Mouse (Mus musculus) spleen, adult 2 months (tissue): ENCODE measurements at regions not wholly inside any gene's neighbourhood (a gene's known extent, or its start where the extent isn't known, plus 50 kb on each side); places are given as distances from the start of the nearest gene placed in this dataset.

Experiments used
- DNase-seq, 2 experiments: peaks; one replicate each; pipeline versions ENCODE4 v3.0.0 to v3.0.0-alpha.2; 2012 to 2021; ENCODE audit warnings: low spot score in 2 of 2, low read depth in 1 of 2
- H3K27ac ChIP-seq: fragments of 200-500 bp; 2 replicates; pipeline ENCODE4 v1.5.1; 2012; ENCODE audit warnings: low read length, inconsistent platforms; ENCODE audit not compliant: insufficient read depth
- H3K27me3 ChIP-seq: fragments of 200-500 bp; 2 replicates; pipeline ENCODE4 v1.6.1; 2012; ENCODE audit warnings: mild to moderate bottlenecking, moderate library complexity, low read length, inconsistent platforms; ENCODE audit not compliant: control insufficient read depth, insufficient read depth
- H3K36me3 ChIP-seq: fragments of 200-500 bp; 2 replicates; pipeline ENCODE4 v1.6.1; 2012; ENCODE audit warnings: mild to moderate bottlenecking, low read length, inconsistent platforms; ENCODE audit not compliant: control insufficient read depth, insufficient read depth
- H3K4me1 ChIP-seq: fragments of 200-500 bp; 2 replicates; pipeline ENCODE4 v1.6.1; 2011; ENCODE audit warnings: inconsistent platforms; ENCODE audit not compliant: control insufficient read depth, insufficient read depth, insufficient read length
- H3K4me3 ChIP-seq: fragments of 200-500 bp; 2 replicates; pipeline ENCODE4 v1.5.1; 2011; ENCODE audit warnings: mild to moderate bottlenecking, inconsistent platforms; ENCODE audit not compliant: insufficient read depth, insufficient read length; ENCODE audit errors: extremely low read depth
- CTCF ChIP-seq: fragments of 200-500 bp; IDR thresholded peaks from 2 replicates; pipeline ENCODE4 v1.5.1; 2011; ENCODE audit warnings: mild to moderate bottlenecking, inconsistent platforms; ENCODE audit not compliant: insufficient read depth, insufficient read length, insufficient replicate concordance; ENCODE audit errors: extremely low read depth
- POLR2A ChIP-seq: fragments of 200-500 bp; IDR thresholded peaks from 2 replicates; pipeline ENCODE4 v1.6.1; 2011; ENCODE audit warnings: low read depth, low read length, inconsistent platforms
- WGBS: fragments of 180-500 bp; shearing (Covaris S2); methylation state at CpG from one replicate; pipeline ENCODE4 v1.1.7; 2018; 5-methylcytosine and 5-hydroxymethylcytosine counted together

- no peak overlapping the region for H3K27ac ChIP-seq
- no peak for DNase-seq
- H3K27me3 ChIP-seq: no peaks in the 10 kb centered on the region
- no peaks in the 10 kb centered on the region for H3K4me1 ChIP-seq
- no peak for TF ChIP-seq CTCF
- TF ChIP-seq POLR2A: no peak
- WGBS: 74% methylated on average over 11 of the region's 11 CpGs
- H3K36me3 ChIP-seq: no peaks in the 10 kb centered on the region
- no peak overlapping the region for H3K4me3 ChIP-seq
Observed at GRCm38 (mm10) chr11:24502722-24503424, 425.0 kb downstream of the Bcl11a start.

- TF ChIP-seq CTCF (no peak), POLR2A (no peak)
- H3K4me3 ChIP-seq: no peak overlapping the region
- H3K27ac ChIP-seq: no peak overlapping the region; the same call in 1 of the 2 replicates
- H3K4me1 ChIP-seq: no peaks in the 10 kb centered on the region
- H3K36me3 ChIP-seq: no peaks in the 10 kb centered on the region
- H3K27me3 ChIP-seq: no peaks in the 10 kb centered on the region
- DNase-seq: no peak
Observed at GRCm38 (mm10) chr11:24515568-24515967, 437.7 kb downstream of the Bcl11a start.

- TF ChIP-seq CTCF (no peak), POLR2A (no peak)
- Histone ChIP-seq H3K27me3 (no peaks in the 10 kb centered on the region), H3K4me3 (no peak overlapping the region), H3K27ac (no peak overlapping the region), H3K4me1 (no peaks in the 10 kb centered on the region), H3K36me3 (no peaks in the 10 kb centered on the region)
- WGBS: 84% methylated on average over 7 of the region's 7 CpGs
- DNase-seq: no peak
Observed at GRCm38 (mm10) chr11:24535462-24535861, 457.6 kb downstream of the Bcl11a start.

GRCm38 (mm10) chr11:24537721-24538120, 459.9 kb downstream of the Bcl11a start:
- H3K27ac ChIP-seq: no peak overlapping the region
- H3K36me3 ChIP-seq: no peaks in the 10 kb centered on the region
- H3K4me1 ChIP-seq: no peaks in the 10 kb centered on the region
- DNase-seq: no peak
- no peak overlapping the region for H3K4me3 ChIP-seq
- H3K27me3 ChIP-seq: no peaks in the 10 kb centered on the region
- TF ChIP-seq CTCF (no peak), POLR2A (no peak)

GRCm38 (mm10) chr11:24569655-24570054, 491.8 kb downstream of the Bcl11a start:
- H3K4me1 ChIP-seq: no peaks in the 10 kb centered on the region; the same call in 1 of the 2 replicates
- H3K4me3 ChIP-seq: no peak overlapping the region; the same call in 1 of the 2 replicates
- H3K36me3 ChIP-seq: no peaks in the 10 kb centered on the region
- TF ChIP-seq POLR2A (no peak), CTCF (no peak)
- H3K27me3 ChIP-seq: no peaks in the 10 kb centered on the region
- no peak overlapping the region for H3K27ac ChIP-seq
- DNase-seq: no peak

GRCm38 (mm10) chr11:24613529-24613928, 535.7 kb downstream of the Bcl11a start:
- Histone ChIP-seq H3K4me1 (no peaks in the 10 kb centered on the region), H3K27me3 (no peaks in the 10 kb centered on the region), H3K27ac (no peak overlapping the region), H3K36me3 (no peaks in the 10 kb centered on the region), H3K4me3 (no peak overlapping the region)
- WGBS: 80% methylated on average over 5 of the region's 5 CpGs
- DNase-seq: no peak
- no peak for TF ChIP-seq CTCF
- TF ChIP-seq POLR2A: no peak

- 95% methylated on average over 1 of the region's 1 CpGs for WGBS
- Histone ChIP-seq H3K27ac (no peak overlapping the region), H3K4me1 (no peaks in the 10 kb centered on the region), H3K27me3 (no peaks in the 10 kb centered on the region), H3K4me3 (no peak overlapping the region), H3K36me3 (no peaks in the 10 kb centered on the region)
- DNase-seq: no peak
- TF ChIP-seq POLR2A (no peak), CTCF (no peak)
Observed at GRCm38 (mm10) chr11:24615436-24615835, 537.6 kb downstream of the Bcl11a start.
